Mouse (Mus musculus) embryonic fibroblast, embryonic 13.5 days (primary cell): ENCODE measurements around the gene Ube2t.

ENCODE experiments used
- CTCF ChIP-seq: IDR thresholded peaks from 2 replicates; pipeline ENCODE4 v1.5.1; 2011; ENCODE audit warnings: mild to moderate bottlenecking, control low read depth, low read length, moderate library complexity, borderline replicate concordance; ENCODE audit not compliant: insufficient read depth
- POLR2A ChIP-seq: IDR thresholded peaks from 2 replicates; pipeline ENCODE4 v1.6.1; 2011; ENCODE audit warnings: low read depth, mild to moderate bottlenecking, control low read depth, low read length, moderate library complexity

- TF ChIP-seq CTCF (no peak), POLR2A (no peak)
These were observed 38.2 kb downstream of the Ube2t start for GRCm38 (mm10) chr1:135000527-135000926.
